In genomic region chr2:163471136-163471535, GRCm38 (mm10) we compare ENCODE assay signal across 8 mouse cellular contexts. TPM values are rescaled to one million over a fixed set of nuclear protein-coding genes. Genes with fewer than 3 reads are reported as not detected.
A peak's percentile ranks its signal among the peaks of the same experiment; 100 is the strongest.
DNase-seq lines count a peak whose midpoint lies in the region; ATAC-seq and TF ChIP-seq lines count a peak whose summit lies in the region.
"Had no signal": no experiment of that assay in that cellular context is flagged by ENCODE, and none has a peak within 500 bp of the region (broad histone marks: within the 10 kb centered on the region; RNA-seq: fewer than 3 reads in every experiment).

No protein-coding gene starts in this region.

- WGBS in forebrain, postnatal 0 days = 56% methylated on average over 3 of the region's 3 CpGs
- WGBS in limb, embryonic 11.5 days = 73% methylated on average over 3 of the region's 3 CpGs
- whole genome bisulfite sequencing in stomach, embryonic 15.5 days = 72% methylated on average over 3 of the region's 3 CpGs

- H3K4me1 ChIP-seq in CH12.LX (ENCODE audit: control insufficient read depth in 1 of 2, insufficient read depth in 2 of 2) = peaks cover 0 to 14% of the 10 kb centered on the region in 2 experiments; a peak in 3 of 4 replicates
- peaks cover 0 to 7% of the 10 kb centered on the region in 2 experiments; a peak in 2 of 4 replicates for H3K4me1 ChIP-seq in MEL (ENCODE audit: control insufficient read depth in 1 of 2, insufficient read depth in 2 of 2, low read length in 2 of 2)
- peaks cover 5% of the 10 kb centered on the region; the same call in 1 of the 2 replicates for H3K4me1 ChIP-seq in forebrain, postnatal 0 days (ENCODE audit: insufficient read depth)
- H3K4me1 ChIP-seq in limb, embryonic 11.5 days (ENCODE audit: control insufficient read depth, insufficient read depth, low read length) = peaks cover 3% of the 10 kb centered on the region; the same call in 1 of the 2 replicates
- H3K4me1 ChIP-seq in stomach, embryonic 15.5 days = peaks cover 9% of the 10 kb centered on the region

- peak overlapping the region; percentile 60 for H3K4me2 ChIP-seq in CH12.LX (ENCODE audit: insufficient read depth, low read depth, poor library complexity, severe bottlenecking)
- peak overlapping the region; percentile 77 for H3K4me2 ChIP-seq in forebrain, postnatal 0 days (ENCODE audit: low read depth)
- H3K4me2 ChIP-seq in limb, embryonic 11.5 days (ENCODE audit: low read depth, severe bottlenecking) = peak overlapping the region; percentile 88; the same call in 1 of the 2 replicates
- H3K4me2 ChIP-seq in stomach, embryonic 15.5 days = peak overlapping the region; percentile 86

- TF ChIP-seq POLR2A in CH12.LX (IDR thresholded peaks at IDR 0.05; ENCODE audit: low read depth, low read length) (no peak), MEL (IDR thresholded peaks at IDR 0.05; ENCODE audit: control insufficient read depth in 1 of 2, insufficient read depth in 1 of 2, low read depth in 1 of 2, low read length in 2 of 2, poor library complexity in 1 of 2) (no peak)

- H3K9ac ChIP-seq in CH12.LX (ENCODE audit: insufficient read depth, low read depth) (no peak overlapping the region; the same call in 1 of the 2 replicates), MEL (ENCODE audit: control insufficient read depth, low read depth, low read length, poor library complexity, severe bottlenecking) (peak overlapping the region; percentile 83; the same call in 1 of the 2 replicates)
- no peak overlapping the region for H3K9ac ChIP-seq in forebrain, postnatal 0 days
- H3K9ac ChIP-seq in limb, embryonic 11.5 days (ENCODE audit: low read length) = no peak overlapping the region
- H3K9ac ChIP-seq in stomach, embryonic 15.5 days = no peak overlapping the region

- peaks cover 19% of the 10 kb centered on the region for H3K27me3 ChIP-seq in CH12.LX (replicated peaks)
- H3K27me3 ChIP-seq in MEL (ENCODE audit: control insufficient read depth in 1 of 2, insufficient read depth in 2 of 2, low read length in 2 of 2) = peaks cover 0 to 2% of the 10 kb centered on the region in 2 experiments; a peak in 1 of 4 replicates
- no peaks in the 10 kb centered on the region for H3K27me3 ChIP-seq in forebrain, postnatal 0 days (ENCODE audit: insufficient read depth, low read length)
- no peaks in the 10 kb centered on the region for H3K27me3 ChIP-seq in limb, embryonic 11.5 days (ENCODE audit: control insufficient read depth, insufficient read depth, low read length)
- H3K27me3 ChIP-seq in stomach, embryonic 15.5 days (replicated peaks) = no peaks in the 10 kb centered on the region

- H3K4me3 ChIP-seq in CH12.LX (replicated peaks in 1 of 3; ENCODE audit: low read depth in 2 of 3, low read length in 2 of 3, poor library complexity in 1 of 3) = peak overlapping the region in 1 of 3 experiments; percentile 94
- H3K4me3 ChIP-seq in MEL (ENCODE audit: control insufficient read depth in 1 of 2, insufficient read depth in 1 of 2, low read depth in 2 of 2, low read length in 2 of 2) = peak overlapping the region in 1 of 2 experiments; percentile 80; a peak in 1 of 4 replicates
- no peak overlapping the region for H3K4me3 ChIP-seq in forebrain, postnatal 0 days (ENCODE audit: low read depth, low read length)
- H3K4me3 ChIP-seq in limb, embryonic 11.5 days (ENCODE audit: low read depth, low read length) = no peak overlapping the region
- H3K4me3 ChIP-seq in stomach, embryonic 15.5 days (replicated peaks) = peak overlapping the region; percentile 87; the same call in 1 of the 2 replicates

- H3K79me2 ChIP-seq in CH12.LX (replicated peaks; ENCODE audit: control insufficient read depth, extremely low read depth, insufficient read depth, poor library complexity, severe bottlenecking) (no peaks in the 10 kb centered on the region), MEL (ENCODE audit: control insufficient read depth, insufficient read depth, low read length, poor library complexity) (peaks cover 4% of the 10 kb centered on the region)

- H3K36me3 ChIP-seq in CH12.LX (replicated peaks in 1 of 2; ENCODE audit: control insufficient read depth in 1 of 2, insufficient read depth in 1 of 2, low read length in 1 of 2) = peaks cover 10 to 40% of the 10 kb centered on the region in 2 experiments
- peaks cover 0 to 5% of the 10 kb centered on the region in 2 experiments; a peak in 1 of 4 replicates for H3K36me3 ChIP-seq in MEL (ENCODE audit: control insufficient read depth in 1 of 2, insufficient read depth in 2 of 2, low read length in 2 of 2)
- H3K36me3 ChIP-seq in forebrain, postnatal 0 days (ENCODE audit: insufficient read depth) = peaks cover 28% of the 10 kb centered on the region
- peaks cover 4% of the 10 kb centered on the region; the same call in 1 of the 2 replicates for H3K36me3 ChIP-seq in limb, embryonic 11.5 days (ENCODE audit: control insufficient read depth, insufficient read depth, low read length)
- peaks cover 10% of the 10 kb centered on the region for H3K36me3 ChIP-seq in stomach, embryonic 15.5 days

- H3K27ac ChIP-seq in CH12.LX (ENCODE audit: insufficient read depth, low read depth) = no peak overlapping the region
- H3K27ac ChIP-seq in MEL (ENCODE audit: control insufficient read depth, low read depth, low read length) = no peak overlapping the region
- no peak overlapping the region for H3K27ac ChIP-seq in forebrain, postnatal 0 days (ENCODE audit: low read depth, low read length)
- no peak overlapping the region for H3K27ac ChIP-seq in limb, embryonic 11.5 days (replicated peaks; ENCODE audit: low read depth, low read length)
- no peak overlapping the region for H3K27ac ChIP-seq in stomach, embryonic 15.5 days

- TF ChIP-seq CTCF in CH12.LX (conservative IDR thresholded peaks at IDR 0.05 in 1 of 2, IDR thresholded peaks at IDR 0.05 in 1 of 2; ENCODE audit: low read depth in 2 of 2, low read length in 2 of 2) = no peak
- no peak for TF ChIP-seq CTCF in MEL (IDR thresholded peaks at IDR 0.05 in 2 of 3, conservative IDR thresholded peaks at IDR 0.05 in 1 of 3; ENCODE audit: control insufficient read depth in 1 of 3, insufficient read depth in 1 of 3, low read depth in 2 of 3, low read length in 3 of 3, poor library complexity in 1 of 3, severe bottlenecking in 1 of 3)
- TF ChIP-seq CTCF in forebrain, postnatal 0 days (IDR thresholded peaks at IDR 0.05; ENCODE audit: low read depth) = no peak

- TF ChIP-seq EP300 in CH12.LX (IDR thresholded peaks at IDR 0.05; ENCODE audit: low read length) (no peak), MEL (IDR thresholded peaks at IDR 0.05; ENCODE audit: low read depth in 1 of 2, low read length in 2 of 2) (no peak)

- no peak for ATAC-seq in forebrain, postnatal 0 days
- no peak for ATAC-seq in limb, embryonic 11.5 days (ENCODE audit: insufficient number of reproducible peaks, low FRiP score, low TSS enrichment, low read depth)
- ATAC-seq in stomach, embryonic 15.5 days (ENCODE audit: insufficient read depth, low FRiP score, low read depth) = no peak
- ATAC-seq in inflammation-experienced regulatory T-cells, adult 6 months = no peak

- TF ChIP-seq RAD21 in CH12.LX (IDR thresholded peaks at IDR 0.05; ENCODE audit: low read depth, low read length) (no peak), MEL (IDR thresholded peaks at IDR 0.05; ENCODE audit: low read depth, low read length) (no peak)

- dilution Hi-C loops in CH12.LX (cut with MboI; ENCODE audit: extremely low pct_ligation_motif_present, extremely low pct_unique_long_range_greater_than_20kb, low sequenced_read_pairs) = no loop called here

- in situ Hi-C loops in CH12.LX (cut with MboI; ENCODE audit: low pct_ligation_motif_present, low pct_unique_long_range_greater_than_20kb, low sequenced_read_pairs) = no loop called here

- DNase-seq in CH12.LX (ENCODE audit: extremely low read depth) (no peak), MEL (ENCODE audit: low read depth, low spot score) (no peak)
- no peak for DNase-seq in forebrain, postnatal 0 days
- DNase-seq in limb, embryonic 11.5 days (ENCODE audit: low spot score) = no peak
- no peak for DNase-seq in layer of hippocampus, adult 8-10 months (ENCODE audit: low spot score in 2 of 2)

- H3K9me3 ChIP-seq in CH12.LX (replicated peaks; ENCODE audit: low read length) (no peaks in the 10 kb centered on the region), MEL (replicated peaks; ENCODE audit: insufficient read depth, low read length) (no peaks in the 10 kb centered on the region)
- H3K9me3 ChIP-seq in forebrain, postnatal 0 days (ENCODE audit: low read length) = no peaks in the 10 kb centered on the region
- H3K9me3 ChIP-seq in limb, embryonic 11.5 days (ENCODE audit: control insufficient read depth, low read length) = no peaks in the 10 kb centered on the region
- no peaks in the 10 kb centered on the region for H3K9me3 ChIP-seq in stomach, embryonic 15.5 days

RNA-seq across cellular contexts. Expression of gene Fitm2, which starts 1.3 kb away (rescaled TPM):
- 5.5 and 6.0 TPM in 2 replicates for total RNA-seq in CH12.LX (2012; rRNA removed)
- total RNA-seq in CH12.LX (2014; rRNA removed) = 4.9 and 5.0 TPM in 2 replicates
- polyA plus RNA-seq in CH12.LX (2012; ENCODE audit: insufficient read length, low read depth) = 3.5 and 3.9 TPM in 2 replicates
- total RNA-seq in MEL (2012; rRNA removed) = 7.6 and 10.6 TPM in 2 replicates
- polyA plus RNA-seq in MEL (2012; ENCODE audit: insufficient read depth in 1 of 2, insufficient read length in 2 of 2, low read depth in 1 of 2, low replicate concordance in 2 of 2, missing spikeins in 1 of 2) = 10 to 100 TPM in 1 of 2 experiments, 1 to 10 TPM in 1; 6.6 to 60.9 TPM
- total RNA-seq in forebrain, postnatal 0 days (2014; rRNA removed) = 16.2 and 25.8 TPM in 2 replicates
- polyA plus RNA-seq in forebrain, postnatal 0 days (2015; fragmentation: Nextera tagmentation; extraction: Ambion mirVana) = 8.9 and 11.7 TPM in 2 replicates
- 9.5 and 9.6 TPM in 2 replicates for polyA plus RNA-seq in limb, embryonic 11.5 days (2014; fragmentation: Nextera tagmentation; extraction: Ambion mirVana)
- polyA plus RNA-seq in stomach, embryonic 15.5 days (2015; fragmentation: Nextera tagmentation; extraction: Ambion mirVana) = 10.8 TPM in 2 replicates
- total RNA-seq in layer of hippocampus, adult 8-10 months (2022) = 10 to 100 TPM; 17.0 to 23.5 (median 20.7) TPM
- 1 to 10 TPM; 1.3 to 3.0 (median 2.2) TPM for polyA plus RNA-seq in inflammation-experienced regulatory T-cells, adult 6 months (2017; shearing (Covaris generic))

RNA-seq across cellular contexts. Expression of gene R3hdml, which starts 21.0 kb away (rescaled TPM):
- total RNA-seq in CH12.LX (2012; rRNA removed) = not detected in 2 replicates
- not detected in 2 replicates for total RNA-seq in CH12.LX (2014; rRNA removed)
- polyA plus RNA-seq in CH12.LX (2012; ENCODE audit: insufficient read length, low read depth) = not detected in 2 replicates
- not detected in 2 replicates for total RNA-seq in MEL (2012; rRNA removed)
- polyA plus RNA-seq in MEL (2012; ENCODE audit: insufficient read depth in 1 of 2, insufficient read length in 2 of 2, low read depth in 1 of 2, low replicate concordance in 2 of 2, missing spikeins in 1 of 2) = not detected
- total RNA-seq in forebrain, postnatal 0 days (2014; rRNA removed) = 0.85 and 1.1 TPM in 2 replicates
- 0.56 and 0.60 TPM in 2 replicates for polyA plus RNA-seq in forebrain, postnatal 0 days (2015; fragmentation: Nextera tagmentation; extraction: Ambion mirVana)
- not detected in 2 replicates for polyA plus RNA-seq in limb, embryonic 11.5 days (2014; fragmentation: Nextera tagmentation; extraction: Ambion mirVana)
- 0.19 TPM in 1 of 2 replicates, not detected in the other for polyA plus RNA-seq in stomach, embryonic 15.5 days (2015; fragmentation: Nextera tagmentation; extraction: Ambion mirVana)
- not detected for total RNA-seq in layer of hippocampus, adult 8-10 months (2022)
- not detected for polyA plus RNA-seq in inflammation-experienced regulatory T-cells, adult 6 months (2017; shearing (Covaris generic))
- polyA plus RNA-seq: testis, adult 2 months had no signal

RNA-seq across cellular contexts. Expression of gene Gdap1l1, which starts 32.9 kb away (rescaled TPM):
- total RNA-seq in CH12.LX (2012; rRNA removed) = not detected in 2 replicates
- total RNA-seq in CH12.LX (2014; rRNA removed) = not detected in 2 replicates
- polyA plus RNA-seq in CH12.LX (2012; ENCODE audit: insufficient read length, low read depth) = not detected in 2 replicates
- total RNA-seq in MEL (2012; rRNA removed) = not detected in 2 replicates
- not detected for polyA plus RNA-seq in MEL (2012; ENCODE audit: insufficient read depth in 1 of 2, insufficient read length in 2 of 2, low read depth in 1 of 2, low replicate concordance in 2 of 2, missing spikeins in 1 of 2)
- total RNA-seq in forebrain, postnatal 0 days (2014; rRNA removed) = 95.2 and 106 TPM in 2 replicates
- 123 and 134 TPM in 2 replicates for polyA plus RNA-seq in forebrain, postnatal 0 days (2015; fragmentation: Nextera tagmentation; extraction: Ambion mirVana)
- polyA plus RNA-seq in limb, embryonic 11.5 days (2014; fragmentation: Nextera tagmentation; extraction: Ambion mirVana) = 0.28 and 0.51 TPM in 2 replicates
- polyA plus RNA-seq in stomach, embryonic 15.5 days (2015; fragmentation: Nextera tagmentation; extraction: Ambion mirVana) = 5.8 and 6.3 TPM in 2 replicates
- total RNA-seq in layer of hippocampus, adult 8-10 months (2022) = 10 to 100 TPM; 65.7 to 69.2 (median 68.0) TPM
- polyA plus RNA-seq in inflammation-experienced regulatory T-cells, adult 6 months (2017; shearing (Covaris generic)) = under 1 TPM in 1 of 3 experiments, not detected in 2; 0.39 TPM

RNA-seq across cellular contexts. Expression of gene Hnf4a, which starts 35.5 kb away (rescaled TPM):
- not detected in 2 replicates for total RNA-seq in CH12.LX (2012; rRNA removed)
- not detected in 2 replicates for total RNA-seq in CH12.LX (2014; rRNA removed)
- not detected in 2 replicates for polyA plus RNA-seq in CH12.LX (2012; ENCODE audit: insufficient read length, low read depth)
- total RNA-seq in MEL (2012; rRNA removed) = 0.29 and 0.39 TPM in 2 replicates
- polyA plus RNA-seq in MEL (2012; ENCODE audit: insufficient read depth in 1 of 2, insufficient read length in 2 of 2, low read depth in 1 of 2, low replicate concordance in 2 of 2, missing spikeins in 1 of 2) = 1 to 10 TPM in 1 of 2 experiments, not detected in 1; 1.1 TPM
- total RNA-seq in forebrain, postnatal 0 days (2014; rRNA removed) = not detected in 2 replicates
- not detected in 2 replicates for polyA plus RNA-seq in forebrain, postnatal 0 days (2015; fragmentation: Nextera tagmentation; extraction: Ambion mirVana)
- polyA plus RNA-seq in limb, embryonic 11.5 days (2014; fragmentation: Nextera tagmentation; extraction: Ambion mirVana) = 0.34 TPM in 1 of 2 replicates, not detected in the other
- polyA plus RNA-seq in stomach, embryonic 15.5 days (2015; fragmentation: Nextera tagmentation; extraction: Ambion mirVana) = 33.6 and 43.6 TPM in 2 replicates
- total RNA-seq in layer of hippocampus, adult 8-10 months (2022) = not detected
- not detected for polyA plus RNA-seq in inflammation-experienced regulatory T-cells, adult 6 months (2017; shearing (Covaris generic))

RNA-seq across cellular contexts. Expression of gene Oser1, which starts 46.6 kb away (rescaled TPM):
- total RNA-seq in CH12.LX (2012; rRNA removed) = 29.0 and 31.3 TPM in 2 replicates
- total RNA-seq in CH12.LX (2014; rRNA removed) = 44.9 and 54.7 TPM in 2 replicates
- 38.1 and 45.0 TPM in 2 replicates for polyA plus RNA-seq in CH12.LX (2012; ENCODE audit: insufficient read length, low read depth)
- total RNA-seq in MEL (2012; rRNA removed) = 42.3 and 43.8 TPM in 2 replicates
- polyA plus RNA-seq in MEL (2012; ENCODE audit: insufficient read depth in 1 of 2, insufficient read length in 2 of 2, low read depth in 1 of 2, low replicate concordance in 2 of 2, missing spikeins in 1 of 2) = 10 to 100 TPM in 1 of 2 experiments, not detected in 1; 53.9 TPM
- total RNA-seq in forebrain, postnatal 0 days (2014; rRNA removed) = 25.2 and 26.6 TPM in 2 replicates
- 52.4 and 57.3 TPM in 2 replicates for polyA plus RNA-seq in forebrain, postnatal 0 days (2015; fragmentation: Nextera tagmentation; extraction: Ambion mirVana)
- 88.3 and 92.5 TPM in 2 replicates for polyA plus RNA-seq in limb, embryonic 11.5 days (2014; fragmentation: Nextera tagmentation; extraction: Ambion mirVana)
- polyA plus RNA-seq in stomach, embryonic 15.5 days (2015; fragmentation: Nextera tagmentation; extraction: Ambion mirVana) = 79.1 and 84.6 TPM in 2 replicates
- total RNA-seq in layer of hippocampus, adult 8-10 months (2022) = 10 to 100 TPM; 20.1 to 22.9 (median 22.6) TPM
- polyA plus RNA-seq in inflammation-experienced regulatory T-cells, adult 6 months (2017; shearing (Covaris generic)) = 100 to 1,000 TPM; 120 to 137 (median 126) TPM

Comparison
In these comparisons a context has a peak if more than half of its experiments do, and no peak if none do; other contexts are left out.
1. RNA of gene Gdap1l1, which starts 32.9 kb away (polyA plus RNA-seq): 123 to 134 TPM in forebrain, postnatal 0 days; 5.8 to 6.3 TPM in stomach, embryonic 15.5 days, 0.28 to 0.51 TPM in limb, embryonic 11.5 days, not detected in CH12.LX, not detected in MEL and 0.39 TPM in inflammation-experienced regulatory T-cells, adult 6 months; every median in the first group is over 10 times any median in the second.
2. Peak in every context shown above with its lines, with median percentiles within 50 percentile points of each other: H3K4me2 ChIP-seq.